Mouse (Mus musculus) liver, embryonic 14.5 days (tissue): ENCODE results near the gene Fcrl5. TPM values are rescaled to one million over a fixed set of nuclear protein-coding genes. Genes with fewer than 3 reads are reported as not detected.

ENCODE experiments used
- ATAC-seq: fragments of 200-750 bp; cut with Nextera tagmentation; 2 replicates; pipeline ENCODE4 v1.8.0; 2017; ENCODE audit warnings: moderate number of reproducible peaks, mild to moderate bottlenecking, moderate library complexity; ENCODE audit not compliant: insufficient read depth
- DNase-seq, 3 experiments: peaks; one replicate each; pipeline ENCODE4 v3.0.0-alpha.2; 2012 to 2013; ENCODE audit warnings: low read depth in 3 of 3, low spot score in 3 of 3
- H3K27ac ChIP-seq: fragments of 300-500 bp; sonication (generic); 2 replicates; pipeline ENCODE4 v1.5.1; 2014; ENCODE audit warnings: moderate library complexity, mild to moderate bottlenecking, control low read depth, inconsistent platforms
- H3K27me3 ChIP-seq: fragments of 300-500 bp; sonication (generic); 2 replicates; pipeline ENCODE4 v1.6.1; 2014; ENCODE audit warnings: mild to moderate bottlenecking, low read length, moderate library complexity; ENCODE audit not compliant: control insufficient read depth, insufficient read depth
- H3K36me3 ChIP-seq: fragments of 300-500 bp; sonication (generic); replicated peaks from 2 replicates; pipeline ENCODE4 v1.6.1; 2014; ENCODE audit warnings: low read depth; ENCODE audit not compliant: control insufficient read depth, insufficient read depth
- H3K4me1 ChIP-seq, 2 experiments: fragments of 200-500 bp in 1 of 2; fragments of 300-500 bp in 1 of 2; sonication (generic) in 1 of 2; replicated peaks; 2 replicates each; pipeline ENCODE4 v1.6.1; 2012 to 2014; ENCODE audit warnings: antibody characterized with exemption in 1 of 2, inconsistent platforms in 1 of 2, low read length in 1 of 2; ENCODE audit not compliant: control insufficient read depth in 2 of 2, insufficient read depth in 2 of 2
- H3K4me2 ChIP-seq: fragments of 300-500 bp; sonication (generic); 2 replicates; pipeline ENCODE4 v1.6.1; 2014; ENCODE audit warnings: low read depth, mild to moderate bottlenecking, control low read depth, moderate library complexity
- H3K4me3 ChIP-seq, 2 experiments: fragments of 200-500 bp in 1 of 2; fragments of 300-500 bp in 1 of 2; sonication (generic) in 1 of 2; 2 replicates each; pipeline ENCODE4 v1.5.1; 2012 to 2014; ENCODE audit warnings: low read depth in 2 of 2, low read length in 2 of 2, mild to moderate bottlenecking in 2 of 2, control low read depth in 1 of 2, inconsistent platforms in 1 of 2, moderate library complexity in 1 of 2; ENCODE audit not compliant: insufficient read depth in 1 of 2
- H3K9ac ChIP-seq: fragments of 300-500 bp; sonication (generic); replicated peaks from 2 replicates; pipeline ENCODE4 v1.6.1; 2014; ENCODE audit warnings: mild to moderate bottlenecking, control low read depth, moderate library complexity
- H3K9me3 ChIP-seq: fragments of 300-500 bp; sonication (generic); 2 replicates; pipeline ENCODE4 v1.6.1; 2016; ENCODE audit warnings: low read length, mixed read lengths; ENCODE audit not compliant: control insufficient read depth
- CTCF ChIP-seq: IDR thresholded peaks from 2 replicates; pipeline ENCODE4 v1.5.1; 2016; ENCODE audit warnings: antibody characterized with exemption, low read depth, control low read depth
- EP300 ChIP-seq: IDR thresholded peaks from 2 replicates; pipeline ENCODE4 v1.6.1; 2016; ENCODE audit warnings: antibody characterized with exemption, low read depth
- WGBS: fragments of 180-500 bp; shearing (Covaris S2); extraction: QIAGEN DNeasy Blood & Tissue Kit; methylation state at CpG from one replicate; pipeline ENCODE4 v1.1.7; 2014; ENCODE audit not compliant: insufficient replicate concordance; 5-methylcytosine and 5-hydroxymethylcytosine counted together
- polyA plus RNA-seq, 2 experiments: library from polyadenylated mRNA; depleted of rRNA in 1 of 2; stranded (reverse) in 1 of 2; unstranded in 1 of 2; fragments of >200 nt; fragmentation: Nextera tagmentation in 1 of 2; extraction: Ambion mirVana in 1 of 2; gene quantifications; 2 replicates each; pipeline versions ENCODE4 v1.2.1 to v1.2.3; 2012 to 2014

Gene Fcrl5
- polyA plus RNA-seq, 2 experiments, result not detected

GRCm38 (mm10) chr3:87408171-87408570, 27.4 kb upstream of the Fcrl5 start:
- H3K27me3 ChIP-seq, result no peaks in the 10 kb centered on the region
- no peaks in the 10 kb centered on the region for H3K4me1 ChIP-seq
- no peak overlapping the region for H3K4me3 ChIP-seq
- no peak overlapping the region for H3K9ac ChIP-seq
- no peaks in the 10 kb centered on the region for H3K9me3 ChIP-seq
- H3K27ac ChIP-seq, result no peak overlapping the region
- no peak overlapping the region for H3K4me2 ChIP-seq
- DNase-seq (peak; percentile 27 to 37 (median 32)), ATAC-seq (no peak)
- WGBS, result 10% methylated on average over 4 of the region's 4 CpGs
- no peak for TF ChIP-seq EP300
- peak; percentile 70 for TF ChIP-seq CTCF
- no peaks in the 10 kb centered on the region for H3K36me3 ChIP-seq

- 66% methylated on average over 4 of the region's 4 CpGs for WGBS
- Histone ChIP-seq H3K4me3 (no peak overlapping the region), H3K27ac (no peak overlapping the region), H3K9ac (no peak overlapping the region), H3K27me3 (no peaks in the 10 kb centered on the region), H3K4me2 (no peak overlapping the region), H3K36me3 (no peaks in the 10 kb centered on the region), H3K9me3 (no peaks in the 10 kb centered on the region), H3K4me1 (no peaks in the 10 kb centered on the region)
- no peak for ATAC-seq
- DNase-seq, result no peak
- TF ChIP-seq EP300 (no peak), CTCF (no peak)
Observed at GRCm38 (mm10) chr3:87409196-87409935, 26.2 kb upstream of the Fcrl5 start.

- Histone ChIP-seq H3K9me3 (no peaks in the 10 kb centered on the region), H3K4me3 (no peak overlapping the region), H3K4me2 (no peak overlapping the region), H3K9ac (no peak overlapping the region), H3K4me1 (no peaks in the 10 kb centered on the region), H3K27me3 (no peaks in the 10 kb centered on the region), H3K36me3 (no peaks in the 10 kb centered on the region), H3K27ac (no peak overlapping the region)
- DNase-seq (no peak), ATAC-seq (no peak)
- 60% methylated on average over 6 of the region's 6 CpGs for WGBS
- TF ChIP-seq EP300, result no peak
Observed at GRCm38 (mm10) chr3:87410605-87411004, 25.0 kb upstream of the Fcrl5 start.

GRCm38 (mm10) chr3:87411150-87411549, 24.4 kb upstream of the Fcrl5 start:
- H3K9me3 ChIP-seq, result no peaks in the 10 kb centered on the region
- no peaks in the 10 kb centered on the region for H3K36me3 ChIP-seq
- no peak overlapping the region for H3K27ac ChIP-seq
- H3K4me3 ChIP-seq, result no peak overlapping the region
- H3K4me2 ChIP-seq, result no peak overlapping the region
- peak in 1 of 3 experiments; percentile 10 for DNase-seq
- H3K4me1 ChIP-seq, result no peaks in the 10 kb centered on the region
- no peak overlapping the region for H3K9ac ChIP-seq
- 14% methylated on average over 12 of the region's 12 CpGs for WGBS
- H3K27me3 ChIP-seq, result no peaks in the 10 kb centered on the region
- ATAC-seq, result no peak
- peak; percentile 94 for TF ChIP-seq CTCF
- TF ChIP-seq EP300, result no peak

GRCm38 (mm10) chr3:87420645-87421044, 14.9 kb upstream of the Fcrl5 start:
- DNase-seq (no peak), ATAC-seq (no peak)
- Histone ChIP-seq H3K4me2 (no peak overlapping the region), H3K4me1 (no peaks in the 10 kb centered on the region), H3K27ac (no peak overlapping the region), H3K27me3 (no peaks in the 10 kb centered on the region), H3K9me3 (no peaks in the 10 kb centered on the region), H3K9ac (no peak overlapping the region), H3K4me3 (no peak overlapping the region), H3K36me3 (no peaks in the 10 kb centered on the region)
- 20% methylated on average over 1 of the region's 1 CpGs for WGBS
- TF ChIP-seq EP300 (no peak), CTCF (peak; percentile 10; the same call in 1 of the 2 replicates)
